Mouse (Mus musculus) left cerebral cortex, postnatal 10 days (tissue): ENCODE measurements around the gene Olfr47. TPM values are rescaled to one million over a fixed set of nuclear protein-coding genes. Genes with fewer than 3 reads are reported as not detected.
"Not testable (repeated sequence)": the region's sequence is repeated elsewhere in the genome, so short reads cannot be mapped to it uniquely, and the experiment has no call there.

ENCODE experiments used
- DNase-seq, 2 experiments: peaks; one replicate each; pipeline ENCODE4 v3.0.0; 2021 to 2022; ENCODE audit warnings: low spot score in 2 of 2, mixed read lengths in 1 of 2; ENCODE audit errors: extremely low spot score in 1 of 2
- intact Hi-C: fragments of 180-260 bp; cut with DNase I; formaldehyde crosslinking; loops from one replicate; pipeline ENCODE4 v1.15.1; 2025
- total RNA-seq, 2 experiments: library from RNA; stranded (reverse); gene quantifications; 2 replicates each; pipeline ENCODE4 v1.2.3; 2021

Olfr47 gene
- total RNA-seq = not detected

GRCm38 (mm10) chr6:43231255-43231654 is at the start of gene Olfr47:
Olfr47 (plus strand) TSS chr6:43231529.
- intact Hi-C loops, DNase-seq: not testable (repeated sequence)

- intact Hi-C loops = no loop called here
- DNase-seq = no peak
These were observed 40.3 kb upstream of the Olfr47 start for GRCm38 (mm10) chr6:43190986-43191385.

- no peak for DNase-seq
- intact Hi-C loops = no loop called here
These were observed 34.5 kb upstream of the Olfr47 start, which contains the start of gene Olfr435 for GRCm38 (mm10) chr6:43196781-43197180. Olfr435 (plus strand) TSS chr6:43197146.

- no peak for DNase-seq
- intact Hi-C loops = no loop called here
These were observed 33.2 kb upstream of the Olfr47 start for GRCm38 (mm10) chr6:43198094-43198493.

DNA sequence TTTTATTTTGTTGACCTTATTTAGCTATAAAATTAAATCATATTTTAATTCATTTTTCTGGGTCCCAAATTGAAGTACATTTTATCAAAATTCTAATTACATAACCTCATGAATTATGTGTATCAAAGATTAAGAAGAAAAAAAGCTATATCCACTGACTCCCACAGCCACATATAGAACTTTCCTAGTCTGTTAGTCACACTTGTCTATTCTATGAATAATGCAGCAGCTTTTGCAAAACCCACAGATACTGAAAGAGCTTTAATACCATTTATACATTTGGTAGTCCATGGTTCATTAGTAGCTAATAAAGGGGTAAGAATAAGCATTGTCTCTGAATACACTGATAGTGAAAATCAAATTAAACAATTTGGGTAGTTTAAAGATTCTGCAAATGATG is 28.5 kb upstream of the Olfr47 start:
- no peak for DNase-seq
- intact Hi-C loops = no loop called here

DNA sequence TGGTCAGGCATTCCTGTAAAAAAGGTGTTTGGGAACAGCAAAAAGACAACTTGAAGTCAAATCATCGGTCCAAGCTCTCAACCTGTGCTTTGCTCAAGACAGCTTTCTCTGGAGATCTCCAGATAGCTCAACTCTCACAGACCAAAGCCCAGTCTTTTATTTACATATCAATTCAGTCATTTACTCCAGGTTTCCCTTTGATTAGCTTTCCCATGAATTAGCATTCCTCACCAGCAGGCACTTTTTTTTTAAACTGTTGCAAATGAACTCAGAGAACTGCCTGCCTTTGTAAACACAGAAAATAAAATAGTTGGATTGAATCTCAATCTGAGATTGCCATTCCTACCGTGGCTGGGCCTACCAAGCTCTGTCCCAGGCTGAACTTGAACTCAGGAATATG is 26.0 kb upstream of the Olfr47 start:
- no peak for DNase-seq
- intact Hi-C loops = no loop called here

- DNase-seq, intact Hi-C loops: not testable (repeated sequence)
These were observed 18.5 kb upstream of the Olfr47 start, which contains the start of gene Olfr434 for GRCm38 (mm10) chr6:43212873-43213272. Olfr434 (plus strand) TSS chr6:43213021.

DNA sequence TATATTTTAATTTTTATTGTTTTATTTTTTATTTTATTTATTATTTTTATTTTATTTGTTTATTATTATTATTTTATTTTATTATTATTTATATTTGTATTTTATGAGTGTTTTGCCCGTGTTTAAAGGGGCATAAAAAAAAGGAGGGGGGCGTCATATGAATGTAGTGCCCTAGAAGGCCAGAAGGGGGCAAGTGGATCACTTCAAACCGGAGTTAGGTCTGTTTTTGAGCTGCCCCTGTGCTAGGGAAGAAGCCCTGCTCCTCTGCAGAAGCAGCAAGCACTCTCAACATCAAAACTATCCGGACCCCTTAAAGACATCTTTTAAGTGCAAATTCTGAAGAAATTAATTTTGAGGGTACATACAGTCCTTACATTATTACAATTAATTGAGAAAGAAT is 10.7 kb downstream of the Olfr47 start:
- no peak for DNase-seq
- intact Hi-C loops = no loop called here

GRCm38 (mm10) chr6:43247396-43247795 is 16.1 kb downstream of the Olfr47 start:
- intact Hi-C loops = no loop called here
- no peak for DNase-seq

- intact Hi-C loops = no loop called here
These were observed 21.7 kb downstream of the Olfr47 start for GRCm38 (mm10) chr6:43252994-43253393.

DNA sequence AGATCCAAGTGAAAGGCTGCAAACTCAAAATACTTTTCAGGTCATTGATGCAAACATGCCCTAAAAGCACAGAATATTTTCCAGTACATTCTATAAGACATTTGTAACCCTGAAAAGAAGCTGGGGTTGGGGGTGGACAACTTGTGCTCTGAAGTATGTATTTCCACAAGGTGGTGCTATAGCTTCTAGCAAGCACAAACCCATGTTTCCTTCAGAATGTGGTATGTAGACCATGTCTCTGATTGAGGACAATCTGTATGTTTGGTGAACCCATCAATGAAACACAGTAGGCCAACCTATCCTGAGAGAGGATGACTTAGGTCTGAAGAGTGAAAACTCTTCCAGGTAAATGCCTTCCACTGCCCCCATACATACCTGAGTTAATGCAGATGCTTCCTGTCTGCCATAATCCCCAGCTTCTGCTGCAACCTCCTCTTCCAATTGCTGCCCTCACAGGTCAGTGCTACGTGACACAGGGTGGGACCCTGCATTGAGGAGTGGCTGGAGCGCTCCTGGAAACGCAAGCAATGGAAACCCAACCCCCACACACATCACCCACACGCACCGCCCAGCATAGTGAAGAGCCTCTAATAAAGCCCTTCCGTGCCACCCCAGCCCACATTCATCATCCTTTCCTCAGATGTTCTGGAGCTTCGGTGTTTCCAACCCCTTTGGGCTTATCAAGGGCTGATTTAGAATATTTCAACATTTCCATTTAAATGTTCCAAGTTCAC is 23.0 kb downstream of the Olfr47 start:
- intact Hi-C loops = no loop called here
- no peak for DNase-seq

More at GRCm38 (mm10) chr6:43252994-43253393, 21.7 kb downstream of the Olfr47 start:
- DNase-seq = no peak

- no peak for DNase-seq
- intact Hi-C loops = no loop called here
These were observed 29.4 kb downstream of the Olfr47 start for GRCm38 (mm10) chr6:43260756-43261155.

DNA sequence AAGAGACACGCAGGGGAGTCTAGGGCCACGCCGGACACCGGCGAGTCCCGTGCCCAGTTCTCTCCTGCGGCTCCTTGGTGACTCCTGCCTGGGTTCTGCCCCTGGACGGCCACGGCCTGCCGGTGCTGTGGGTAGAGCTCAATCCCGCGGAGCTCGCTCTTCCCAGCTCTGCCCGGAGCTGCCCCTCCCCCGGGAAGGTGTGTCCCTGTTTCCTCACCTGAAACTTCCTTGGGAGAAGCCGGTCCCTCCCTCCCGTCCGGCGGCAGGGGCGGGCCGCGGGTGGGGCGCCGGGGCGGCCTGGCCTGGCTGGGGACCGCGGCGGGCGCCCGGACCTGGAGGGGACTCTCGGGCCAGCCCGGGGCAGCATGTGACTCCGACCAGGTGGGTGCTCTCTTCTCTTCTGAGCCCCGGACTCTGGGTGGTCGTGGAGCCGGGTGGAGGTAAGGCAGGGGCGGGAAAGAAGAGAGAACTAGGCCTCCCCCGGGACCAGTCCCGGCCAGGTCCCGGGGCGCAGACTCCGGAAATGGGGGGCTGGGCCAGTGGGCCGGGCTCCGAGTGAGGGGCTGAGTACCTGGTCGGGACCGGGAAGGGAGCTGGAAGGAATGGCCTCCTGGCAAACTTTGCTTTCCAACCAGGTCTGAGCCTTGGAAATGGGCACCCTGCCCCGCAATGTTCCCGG is 34.2 kb downstream of the Olfr47 start, which contains the start of gene Arhgef5:
Gene Arhgef5, plus strand, starts transcription at position 220 of the 679 bp plus-strand sequence.
- intact Hi-C loops = no loop called here
- peak in 1 of 2 experiments; percentile 58 for DNase-seq

GRCm38 (mm10) chr6:43266356-43266755 is 35.0 kb downstream of the Olfr47 start:
- intact Hi-C loops = no loop called here
- DNase-seq = peak in 1 of 2 experiments; percentile 76

DNA sequence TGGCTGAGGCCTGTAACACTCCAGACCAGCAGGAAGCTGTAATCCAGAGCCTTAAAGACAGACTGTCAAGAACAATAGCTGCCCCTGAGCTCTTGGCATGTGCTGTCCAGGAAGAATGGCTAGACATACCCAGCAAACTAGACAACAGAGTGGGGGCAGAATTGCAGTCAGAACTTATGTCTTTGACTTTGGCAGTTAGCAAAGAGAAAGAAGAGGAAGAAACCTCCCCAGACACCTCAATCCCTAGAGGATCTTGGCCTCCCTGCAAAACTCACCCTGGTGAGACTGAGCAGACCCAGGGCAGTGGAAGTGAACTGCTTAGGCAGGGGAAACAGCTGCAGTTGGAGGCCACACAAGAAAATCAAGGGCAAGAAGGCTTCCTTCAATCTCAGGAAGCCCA is 41.3 kb downstream of the Olfr47 start:
- intact Hi-C loops = no loop called here
- DNase-seq = no peak

DNA sequence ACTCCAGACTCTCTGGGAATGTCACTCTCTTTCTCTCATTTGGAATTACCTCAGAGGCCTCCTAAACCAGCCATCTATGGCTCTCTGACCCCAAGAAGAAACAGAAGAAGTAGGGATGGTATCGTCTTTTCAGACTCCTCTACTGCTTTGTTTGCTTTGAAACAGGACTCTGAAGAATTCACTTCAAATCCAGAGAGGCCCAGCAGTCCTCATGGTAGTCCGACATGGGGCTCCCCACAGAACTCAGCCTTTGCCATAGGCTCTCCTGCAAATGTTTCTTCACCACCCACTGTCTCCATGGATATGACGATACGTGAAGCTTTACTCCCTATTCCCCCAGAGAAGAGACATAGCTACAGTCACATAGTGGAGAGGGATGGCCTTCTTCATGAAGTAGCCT is 42.8 kb downstream of the Olfr47 start:
- no peak for DNase-seq

DNA sequence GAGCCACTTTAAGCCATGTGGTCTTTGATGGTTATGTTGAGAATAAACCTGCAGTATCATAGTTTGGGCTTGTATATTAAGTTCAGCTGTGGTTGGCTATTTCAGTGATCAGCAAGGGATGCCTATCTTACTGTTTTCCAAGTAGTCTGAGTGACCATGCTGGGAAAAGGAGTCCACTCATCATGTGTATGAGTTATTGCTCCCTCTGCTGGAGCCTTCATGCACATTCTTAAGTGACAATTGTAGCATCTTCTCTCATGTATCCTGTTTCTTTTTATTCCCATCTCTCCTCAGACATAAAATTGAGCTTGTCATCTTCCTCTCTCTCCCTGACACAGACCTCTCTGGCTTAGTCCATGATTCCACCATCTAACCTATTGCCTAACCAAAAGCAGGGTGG is 46.9 kb downstream of the Olfr47 start:
- DNase-seq = no peak
- intact Hi-C loops = no loop called here

More for the DNA sequence above, 42.8 kb downstream of the Olfr47 start:
- intact Hi-C loops = no loop called here

DNA sequence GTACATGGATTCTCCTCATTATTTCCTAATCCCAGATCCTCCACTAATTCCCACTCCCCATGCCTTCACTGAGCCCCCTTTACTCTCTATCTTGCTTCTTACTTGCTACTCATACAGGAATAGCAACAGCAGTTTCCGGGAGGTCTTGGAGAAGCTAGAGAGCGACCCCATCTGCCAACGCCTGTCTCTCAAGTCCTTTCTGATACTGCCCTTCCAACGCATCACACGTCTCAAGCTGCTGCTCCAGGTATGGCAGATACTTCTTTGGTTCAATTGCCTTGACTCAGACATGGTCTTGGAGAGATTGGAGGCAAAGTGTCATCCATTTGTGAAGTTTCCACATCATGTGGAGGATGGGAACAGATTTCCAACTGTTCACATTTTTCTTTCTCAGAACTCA is 49.2 kb downstream of the Olfr47 start:
- intact Hi-C loops = no loop called here

More for the DNA sequence above, 49.2 kb downstream of the Olfr47 start:
- no peak for DNase-seq
